Mouse (Mus musculus) kidney, postnatal 0 days (tissue): Measurements from ENCODE around the gene Slc39a1. TPM values are rescaled to one million over a fixed set of nuclear protein-coding genes. Genes with fewer than 3 reads are reported as not detected.

Experiments
- ATAC-seq: fragments of 200-750 bp; cut with Nextera tagmentation; replicated peaks from 2 replicates; pipeline ENCODE4 v1.8.0; 2017; ENCODE audit warnings: low read depth, moderate number of reproducible peaks, moderate TSS enrichment, moderate library complexity; ENCODE audit not compliant: low FRiP score
- DNase-seq: peaks from one replicate; pipeline ENCODE4 v3.0.0-alpha.2; 2016; ENCODE audit warnings: low spot score
- H3K27ac ChIP-seq: fragments of 300-500 bp; sonication (generic); 2 replicates; pipeline ENCODE4 v1.5.1; 2014; ENCODE audit warnings: mild to moderate bottlenecking
- H3K27me3 ChIP-seq: fragments of 300-500 bp; sonication (generic); 2 replicates; pipeline ENCODE4 v1.6.1; 2014; ENCODE audit warnings: low read length, mixed read lengths; ENCODE audit not compliant: insufficient read depth
- H3K36me3 ChIP-seq: fragments of 300-500 bp; sonication (generic); 2 replicates; pipeline ENCODE4 v1.6.1; 2014; ENCODE audit warnings: low read length, mixed read lengths; ENCODE audit not compliant: insufficient read depth
- H3K4me1 ChIP-seq: fragments of 300-500 bp; sonication (generic); replicated peaks from 2 replicates; pipeline ENCODE4 v1.6.1; 2014; ENCODE audit warnings: antibody characterized with exemption, low read length, mixed read lengths; ENCODE audit not compliant: insufficient read depth
- H3K4me2 ChIP-seq: fragments of 300-500 bp; sonication (generic); 2 replicates; pipeline ENCODE4 v1.6.1; 2014; ENCODE audit warnings: mild to moderate bottlenecking, low read length, moderate library complexity, mixed read lengths
- H3K4me3 ChIP-seq: fragments of 300-500 bp; sonication (generic); replicated peaks from 2 replicates; pipeline ENCODE4 v1.5.1; 2014; ENCODE audit warnings: low read depth, low read length
- H3K9ac ChIP-seq: fragments of 300-500 bp; sonication (generic); 2 replicates; pipeline ENCODE4 v1.6.1; 2014; ENCODE audit warnings: low read depth, low read length
- H3K9me3 ChIP-seq: fragments of 300-500 bp; sonication (generic); replicated peaks from 2 replicates; pipeline ENCODE4 v1.6.1; 2016; ENCODE audit warnings: low read length, inconsistent platforms, mixed read lengths
- CTCF ChIP-seq: IDR thresholded peaks from 2 replicates; pipeline ENCODE4 v1.5.1; 2016; ENCODE audit warnings: antibody characterized with exemption, low read depth, mild to moderate bottlenecking, moderate library complexity
- whole genome bisulfite sequencing: fragments of 180-500 bp; shearing (Covaris S2); extraction: QIAGEN DNeasy Blood & Tissue Kit; methylation state at CpG from one replicate; pipeline ENCODE4 v1.1.7; 2014; 5-methylcytosine and 5-hydroxymethylcytosine counted together
- polyA plus RNA-seq: library from polyadenylated mRNA; unstranded; fragments of >200 nt; fragmentation: Nextera tagmentation; extraction: Ambion mirVana; gene quantifications from 2 replicates; pipeline ENCODE4 v1.2.1, GENCODE M21; 2015

The Slc39a1 gene
- polyA plus RNA-seq, 1 experiment from 2014 or later, result 130 TPM

- Histone ChIP-seq H3K4me3 (no peak overlapping the region), H3K27ac (no peak overlapping the region), H3K27me3 (no peaks in the 10 kb centered on the region), H3K9me3 (no peaks in the 10 kb centered on the region), H3K4me2 (no peak overlapping the region), H3K36me3 (peaks cover 37% of the 10 kb centered on the region), H3K9ac (no peak overlapping the region), H3K4me1 (no peaks in the 10 kb centered on the region)
- 87% methylated on average over 11 of the region's 11 CpGs for WGBS
- DNase-seq (no peak), ATAC-seq (no peak)
- TF ChIP-seq CTCF, result no peak
These were observed 27.3 kb downstream of the Slc39a1 start for GRCm38 (mm10) chr3:90275286-90275685.

GRCm38 (mm10) chr3:90276858-90277257 lies 28.9 kb downstream of the Slc39a1 start:
- H3K27me3 ChIP-seq, result no peaks in the 10 kb centered on the region
- ATAC-seq, result no peak
- H3K4me3 ChIP-seq, result no peak overlapping the region
- TF ChIP-seq CTCF, result no peak
- H3K9me3 ChIP-seq, result no peaks in the 10 kb centered on the region
- 52% methylated on average over 16 of the region's 16 CpGs for WGBS
- H3K4me1 ChIP-seq, result no peaks in the 10 kb centered on the region
- no peak for DNase-seq
- H3K4me2 ChIP-seq, result no peak overlapping the region
- H3K9ac ChIP-seq, result no peak overlapping the region
- H3K27ac ChIP-seq, result no peak overlapping the region
- peaks cover 37% of the 10 kb centered on the region for H3K36me3 ChIP-seq

GRCm38 (mm10) chr3:90277793-90278192 lies 29.8 kb downstream of the Slc39a1 start:
- 91% methylated on average over 9 of the region's 9 CpGs for WGBS
- H3K9me3 ChIP-seq, result no peaks in the 10 kb centered on the region
- ATAC-seq (no peak; the same call in 1 of the 2 replicates), DNase-seq (no peak)
- H3K4me1 ChIP-seq, result no peaks in the 10 kb centered on the region
- no peak overlapping the region for H3K27ac ChIP-seq
- TF ChIP-seq CTCF, result no peak
- H3K36me3 ChIP-seq, result peaks cover 30% of the 10 kb centered on the region
- no peak overlapping the region for H3K9ac ChIP-seq
- H3K4me3 ChIP-seq, result no peak overlapping the region
- no peak overlapping the region for H3K4me2 ChIP-seq
- no peaks in the 10 kb centered on the region for H3K27me3 ChIP-seq

- no peak for TF ChIP-seq CTCF
- 96% methylated on average over 10 of the region's 10 CpGs for WGBS
- no peaks in the 10 kb centered on the region for H3K27me3 ChIP-seq
These were observed 30.2 kb downstream of the Slc39a1 start for GRCm38 (mm10) chr3:90278211-90278610.

GRCm38 (mm10) chr3:90279216-90279615 lies 31.2 kb downstream of the Slc39a1 start:
- TF ChIP-seq CTCF, result no peak
- DNase-seq, result no peak
- Histone ChIP-seq H3K9ac (no peak overlapping the region), H3K4me1 (no peaks in the 10 kb centered on the region), H3K27ac (no peak overlapping the region), H3K9me3 (no peaks in the 10 kb centered on the region), H3K4me2 (no peak overlapping the region), H3K36me3 (peaks cover 23% of the 10 kb centered on the region), H3K4me3 (no peak overlapping the region), H3K27me3 (no peaks in the 10 kb centered on the region)
- ATAC-seq, result no peak
- WGBS, result 95% methylated on average over 9 of the region's 9 CpGs

More at GRCm38 (mm10) chr3:90278211-90278610, 30.2 kb downstream of the Slc39a1 start:
- Histone ChIP-seq H3K9ac (no peak overlapping the region), H3K36me3 (peaks cover 29% of the 10 kb centered on the region), H3K9me3 (no peaks in the 10 kb centered on the region), H3K27ac (no peak overlapping the region), H3K4me2 (no peak overlapping the region), H3K4me1 (no peaks in the 10 kb centered on the region), H3K4me3 (no peak overlapping the region)
- ATAC-seq, result no peak
- DNase-seq, result no peak

- H3K27ac ChIP-seq, result no peak overlapping the region
- H3K36me3 ChIP-seq, result peaks cover 23% of the 10 kb centered on the region
These were observed 31.8 kb downstream of the Slc39a1 start for GRCm38 (mm10) chr3:90279743-90280142.

GRCm38 (mm10) chr3:90280708-90281107 lies 32.7 kb downstream of the Slc39a1 start:
- Histone ChIP-seq H3K27me3 (no peaks in the 10 kb centered on the region), H3K27ac (no peak overlapping the region), H3K36me3 (peaks cover 20% of the 10 kb centered on the region), H3K4me1 (no peaks in the 10 kb centered on the region), H3K4me2 (no peak overlapping the region), H3K4me3 (no peak overlapping the region), H3K9me3 (no peaks in the 10 kb centered on the region), H3K9ac (no peak overlapping the region)
- no peak for DNase-seq
- 93% methylated on average over 9 of the region's 9 CpGs for WGBS
- no peak for TF ChIP-seq CTCF
- ATAC-seq, result no peak

More at GRCm38 (mm10) chr3:90279743-90280142, 31.8 kb downstream of the Slc39a1 start:
- Histone ChIP-seq H3K4me3 (no peak overlapping the region), H3K4me2 (no peak overlapping the region), H3K9ac (no peak overlapping the region), H3K9me3 (no peaks in the 10 kb centered on the region), H3K4me1 (no peaks in the 10 kb centered on the region), H3K27me3 (no peaks in the 10 kb centered on the region)
- no peak for TF ChIP-seq CTCF
- ATAC-seq, result no peak
- WGBS, result 96% methylated on average over 7 of the region's 7 CpGs
- no peak for DNase-seq
